Mouse (Mus musculus): Measurements from ENCODE around the gene Pef1. TPM values are rescaled to one million over a fixed set of nuclear protein-coding genes. Genes with fewer than 3 reads are reported as not detected.

Pef1 gene
- total and polyA plus RNA-seq, 2 experiments from 2014 or later = 49.2 to 70.8 TPM

GRCm38 (mm10) chr4:130121560-130121959 lies 19.2 kb downstream of the Pef1 start:
- no peak overlapping the region for H3K4me2 ChIP-seq (ENCODE audit: low read depth, low read length)
- H3K4me3 ChIP-seq (ENCODE audit: low read depth, low read length) = no peak overlapping the region
- no peaks in the 10 kb centered on the region for H3K4me1 ChIP-seq (ENCODE audit: control insufficient read depth, insufficient read depth)
- WGBS = 75% methylated on average over 8 of the region's 8 CpGs
- no peaks in the 10 kb centered on the region for H3K27me3 ChIP-seq (ENCODE audit: control insufficient read depth, insufficient read depth, low read length)
- H3K9ac ChIP-seq (replicated peaks; ENCODE audit: low read depth, low read length) = no peak overlapping the region
- no peak for TF ChIP-seq CTCF (IDR thresholded peaks at IDR 0.05; ENCODE audit: low read depth)
- TF ChIP-seq EP300 (IDR thresholded peaks at IDR 0.05; ENCODE audit: low read depth) = no peak
- no peak for ATAC-seq (ENCODE audit: insufficient read depth, low read depth)
- no peak for DNase-seq (ENCODE audit: low spot score)
- H3K9me3 ChIP-seq (replicated peaks; ENCODE audit: control insufficient read depth, low read length) = 0 out of 2 replicates have a peak, but pooled peaks cover 4% of the 10 kb centered on the region
- H3K27ac ChIP-seq (ENCODE audit: low read depth) = no peak overlapping the region
- H3K36me3 ChIP-seq (replicated peaks; ENCODE audit: control insufficient read depth, insufficient read depth, low read length) = peaks cover 57% of the 10 kb centered on the region

GRCm38 (mm10) chr4:130123020-130123419 lies 20.7 kb downstream of the Pef1 start:
- Histone ChIP-seq H3K27ac (ENCODE audit: low read depth) (no peak overlapping the region), H3K36me3 (replicated peaks; ENCODE audit: control insufficient read depth, insufficient read depth, low read length) (peaks cover 72% of the 10 kb centered on the region), H3K27me3 (ENCODE audit: control insufficient read depth, insufficient read depth, low read length) (no peaks in the 10 kb centered on the region), H3K4me1 (ENCODE audit: control insufficient read depth, insufficient read depth) (no peaks in the 10 kb centered on the region), H3K9me3 (replicated peaks; ENCODE audit: control insufficient read depth, low read length) (no peaks in the 10 kb centered on the region), H3K4me3 (ENCODE audit: low read depth, low read length) (no peak overlapping the region), H3K4me2 (ENCODE audit: low read depth, low read length) (no peak overlapping the region), H3K9ac (replicated peaks; ENCODE audit: low read depth, low read length) (no peak overlapping the region)
- no peak for ATAC-seq (ENCODE audit: insufficient read depth, low read depth)
- no peak for TF ChIP-seq EP300 (IDR thresholded peaks at IDR 0.05; ENCODE audit: low read depth)
- no peak for DNase-seq (ENCODE audit: low spot score)
- 89% methylated on average over 5 of the region's 5 CpGs for WGBS

GRCm38 (mm10) chr4:130124110-130124509 lies 21.8 kb downstream of the Pef1 start:
- Histone ChIP-seq H3K27ac (ENCODE audit: low read depth) (no peak overlapping the region), H3K9ac (replicated peaks; ENCODE audit: low read depth, low read length) (no peak overlapping the region), H3K4me1 (ENCODE audit: control insufficient read depth, insufficient read depth) (no peaks in the 10 kb centered on the region), H3K4me2 (ENCODE audit: low read depth, low read length) (no peak overlapping the region), H3K4me3 (ENCODE audit: low read depth, low read length) (no peak overlapping the region), H3K9me3 (replicated peaks; ENCODE audit: control insufficient read depth, low read length) (no peaks in the 10 kb centered on the region), H3K36me3 (replicated peaks; ENCODE audit: control insufficient read depth, insufficient read depth, low read length) (peaks cover 77% of the 10 kb centered on the region), H3K27me3 (ENCODE audit: control insufficient read depth, insufficient read depth, low read length) (no peaks in the 10 kb centered on the region)
- whole genome bisulfite sequencing = 92% methylated on average over 4 of the region's 4 CpGs
- DNase-seq (ENCODE audit: low spot score) (no peak), ATAC-seq (ENCODE audit: insufficient read depth, low read depth) (no peak)
- no peak for TF ChIP-seq EP300 (IDR thresholded peaks at IDR 0.05; ENCODE audit: low read depth)
- TF ChIP-seq CTCF (IDR thresholded peaks at IDR 0.05; ENCODE audit: low read depth) = no peak

GRCm38 (mm10) chr4:130125164-130125563 lies 22.8 kb downstream of the Pef1 start:
- Histone ChIP-seq H3K4me3 (ENCODE audit: low read depth, low read length) (no peak overlapping the region), H3K9ac (replicated peaks; ENCODE audit: low read depth, low read length) (no peak overlapping the region), H3K4me1 (ENCODE audit: control insufficient read depth, insufficient read depth) (no peaks in the 10 kb centered on the region), H3K9me3 (replicated peaks; ENCODE audit: control insufficient read depth, low read length) (no peaks in the 10 kb centered on the region), H3K27ac (ENCODE audit: low read depth) (no peak overlapping the region), H3K36me3 (replicated peaks; ENCODE audit: control insufficient read depth, insufficient read depth, low read length) (peaks cover 77% of the 10 kb centered on the region), H3K27me3 (ENCODE audit: control insufficient read depth, insufficient read depth, low read length) (no peaks in the 10 kb centered on the region), H3K4me2 (ENCODE audit: low read depth, low read length) (no peak overlapping the region)
- DNase-seq (ENCODE audit: low spot score) (no peak), ATAC-seq (ENCODE audit: insufficient read depth, low read depth) (no peak)
- WGBS = 79% methylated on average over 6 of the region's 6 CpGs
- TF ChIP-seq EP300 (IDR thresholded peaks at IDR 0.05; ENCODE audit: low read depth) (no peak), CTCF (IDR thresholded peaks at IDR 0.05; ENCODE audit: low read depth) (no peak)

- Histone ChIP-seq H3K4me3 (ENCODE audit: low read depth, low read length) (no peak overlapping the region), H3K27me3 (ENCODE audit: control insufficient read depth, insufficient read depth, low read length) (no peaks in the 10 kb centered on the region), H3K4me1 (ENCODE audit: control insufficient read depth, insufficient read depth) (no peaks in the 10 kb centered on the region), H3K9me3 (replicated peaks; ENCODE audit: control insufficient read depth, low read length) (no peaks in the 10 kb centered on the region), H3K36me3 (replicated peaks; ENCODE audit: control insufficient read depth, insufficient read depth, low read length) (peaks cover 76% of the 10 kb centered on the region), H3K9ac (replicated peaks; ENCODE audit: low read depth, low read length) (no peak overlapping the region), H3K27ac (ENCODE audit: low read depth) (no peak overlapping the region), H3K4me2 (ENCODE audit: low read depth, low read length) (no peak overlapping the region)
- 80% methylated on average over 5 of the region's 5 CpGs for WGBS
- ATAC-seq (ENCODE audit: insufficient read depth, low read depth) = no peak
- no peak for DNase-seq (ENCODE audit: low spot score)
- TF ChIP-seq CTCF (IDR thresholded peaks at IDR 0.05; ENCODE audit: low read depth) (no peak), EP300 (IDR thresholded peaks at IDR 0.05; ENCODE audit: low read depth) (no peak)
These were observed 23.6 kb downstream of the Pef1 start for GRCm38 (mm10) chr4:130125935-130126334.

- DNase-seq (ENCODE audit: low spot score) = no peak
- H3K36me3 ChIP-seq (replicated peaks; ENCODE audit: control insufficient read depth, insufficient read depth, low read length) = peaks cover 47% of the 10 kb centered on the region
- H3K9me3 ChIP-seq (replicated peaks; ENCODE audit: control insufficient read depth, low read length) = no peaks in the 10 kb centered on the region
- no peaks in the 10 kb centered on the region for H3K4me1 ChIP-seq (ENCODE audit: control insufficient read depth, insufficient read depth)
- H3K27me3 ChIP-seq (ENCODE audit: control insufficient read depth, insufficient read depth, low read length) = no peaks in the 10 kb centered on the region
- H3K9ac ChIP-seq (replicated peaks; ENCODE audit: low read depth, low read length) = no peak overlapping the region
- TF ChIP-seq EP300 (IDR thresholded peaks at IDR 0.05; ENCODE audit: low read depth) = no peak
- no peak for TF ChIP-seq CTCF (IDR thresholded peaks at IDR 0.05; ENCODE audit: low read depth)
- ATAC-seq (ENCODE audit: insufficient read depth, low read depth) = no peak
- no peak overlapping the region for H3K27ac ChIP-seq (ENCODE audit: low read depth)
- no peak overlapping the region for H3K4me2 ChIP-seq (ENCODE audit: low read depth, low read length)
- H3K4me3 ChIP-seq (ENCODE audit: low read depth, low read length) = no peak overlapping the region
- whole genome bisulfite sequencing = 69% methylated on average over 5 of the region's 5 CpGs
These were observed 26.5 kb downstream of the Pef1 start for GRCm38 (mm10) chr4:130128907-130129306.
